Mouse (Mus musculus) thymus, postnatal 4 days (tissue): ENCODE measurements around the gene Naa35.

ENCODE experiments used
- DNase-seq: peaks from one replicate; pipeline ENCODE4 v3.0.0; 2021

The Naa35 gene

DNA sequence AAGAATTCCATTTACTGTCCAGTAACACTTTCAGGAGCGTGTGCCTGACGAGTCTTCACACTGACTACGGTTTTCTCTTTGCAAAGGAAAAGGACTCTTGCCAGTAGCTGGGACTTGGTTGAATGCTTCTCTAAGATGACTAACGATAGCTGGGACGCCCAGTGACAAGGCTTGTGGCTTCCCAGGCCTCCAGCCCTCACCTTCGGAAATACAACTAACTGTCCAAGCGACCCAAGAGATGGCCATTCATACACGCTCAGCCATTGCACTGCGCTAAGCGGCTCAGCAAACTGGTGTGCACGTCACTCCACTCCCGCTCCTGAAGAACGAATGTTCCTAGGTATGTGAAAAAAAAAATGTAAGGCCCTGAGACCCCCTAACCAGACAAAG lies 89.7 kb downstream of the Naa35 start:
- no peak for DNase-seq

GRCm38 (mm10) chr13:59675151-59676011 lies 90.3 kb downstream of the Naa35 start, which contains the start of gene Golm1:
Gene Golm1, minus strand, starts transcription at chr13:59675811.
- DNase-seq = peak; percentile 51

- DNase-seq = no peak
These were observed 91.5 kb downstream of the Naa35 start for GRCm38 (mm10) chr13:59676316-59677229.

DNA sequence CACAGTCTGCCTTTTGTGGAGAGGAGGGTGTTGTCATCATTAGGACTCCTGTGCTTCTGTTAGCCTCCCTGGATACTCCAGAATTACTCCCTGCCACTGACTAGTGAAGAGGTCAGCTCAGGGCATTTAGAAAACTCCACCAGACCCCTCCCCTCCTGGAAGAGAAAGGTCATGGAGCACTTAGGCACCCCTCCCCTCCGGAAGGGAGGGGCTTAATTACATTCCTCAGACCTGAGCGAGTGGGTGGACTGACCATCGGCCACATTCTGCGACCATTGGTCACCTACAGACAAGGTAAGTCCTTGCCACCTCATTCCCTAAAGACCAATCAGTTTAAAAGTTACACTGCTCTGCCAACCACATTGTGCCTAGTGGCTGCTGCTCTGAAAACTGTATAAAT lies 94.2 kb downstream of the Naa35 start:
- DNase-seq = no peak

DNA sequence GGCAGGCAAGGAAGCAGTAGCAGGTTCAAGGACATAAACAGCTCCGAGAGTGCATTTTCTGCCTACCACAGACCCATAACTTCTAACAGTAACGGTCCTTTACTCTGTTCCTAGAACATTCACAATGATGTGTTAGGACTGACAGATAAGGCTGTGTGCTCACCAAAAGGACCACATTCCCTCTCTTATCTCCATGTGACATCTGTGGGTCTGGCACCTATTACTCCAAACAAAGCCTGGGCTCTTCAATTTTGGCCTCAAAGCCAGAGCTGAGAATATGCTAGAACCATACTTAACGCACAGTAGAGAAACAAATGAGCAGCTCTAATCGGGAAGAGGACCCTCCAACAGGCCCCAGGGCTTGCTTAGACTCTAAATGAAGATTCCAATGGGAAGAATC lies 94.8 kb downstream of the Naa35 start:
- no peak for DNase-seq

GRCm38 (mm10) chr13:59682629-59683028 lies 97.6 kb downstream of the Naa35 start:
- DNase-seq = no peak

DNA sequence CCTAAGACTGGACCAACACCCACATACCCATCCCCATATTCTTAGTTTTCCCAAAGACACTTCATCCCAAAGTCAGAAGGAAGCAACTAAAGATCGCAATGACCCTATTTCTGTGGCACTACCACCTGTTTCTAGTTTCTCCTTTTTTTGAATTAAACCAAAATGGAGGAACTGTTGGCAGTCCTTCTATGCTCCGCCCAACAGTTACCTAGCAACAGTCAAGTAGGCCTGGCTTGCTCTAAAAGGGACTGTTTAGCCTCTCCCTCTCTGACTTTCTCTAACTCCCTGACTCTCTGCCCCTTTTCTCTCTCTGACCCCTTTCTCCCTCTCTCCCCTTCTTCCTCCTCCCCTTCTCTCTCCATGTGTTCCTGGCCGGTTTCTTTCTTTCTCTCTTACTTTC lies 100.2 kb downstream of the Naa35 start:
- no peak for DNase-seq
